Mouse (Mus musculus) forebrain, embryonic 13.5 days (tissue): Measurements from ENCODE around the gene Vipr2. TPM values are rescaled to one million over a fixed set of nuclear protein-coding genes. Genes with fewer than 3 reads are reported as not detected.

Experiments
- ATAC-seq: fragments of 200-750 bp; cut with Nextera tagmentation; 2 replicates; pipeline ENCODE4 v1.8.0; 2017
- H3K27ac ChIP-seq: fragments of 300-500 bp; sonication (generic); 2 replicates; pipeline ENCODE4 v1.5.1; 2015; ENCODE audit warnings: inconsistent platforms, mild to moderate bottlenecking, moderate library complexity
- H3K27me3 ChIP-seq: fragments of 300-500 bp; sonication (generic); 2 replicates; pipeline ENCODE4 v1.6.1; 2015; ENCODE audit warnings: mild to moderate bottlenecking, inconsistent platforms
- H3K36me3 ChIP-seq: fragments of 300-500 bp; sonication (generic); 2 replicates; pipeline ENCODE4 v1.6.1; 2015; ENCODE audit warnings: mild to moderate bottlenecking, inconsistent platforms; ENCODE audit not compliant: poor library complexity, severe bottlenecking
- H3K4me1 ChIP-seq: fragments of 300-500 bp; sonication (generic); 2 replicates; pipeline ENCODE4 v1.6.1; 2015; ENCODE audit warnings: inconsistent platforms
- H3K4me2 ChIP-seq: fragments of 300-500 bp; sonication (generic); 2 replicates; pipeline ENCODE4 v1.6.1; 2015; ENCODE audit warnings: inconsistent platforms, mild to moderate bottlenecking, moderate library complexity
- H3K4me3 ChIP-seq: fragments of 300-500 bp; sonication (generic); 2 replicates; pipeline ENCODE4 v1.5.1; 2015; ENCODE audit warnings: mild to moderate bottlenecking, inconsistent platforms
- H3K9ac ChIP-seq: fragments of 300-500 bp; sonication (generic); 2 replicates; pipeline ENCODE4 v1.6.1; 2015; ENCODE audit warnings: mild to moderate bottlenecking, inconsistent platforms
- H3K9me3 ChIP-seq: fragments of 300-500 bp; sonication (generic); replicated peaks from 2 replicates; pipeline ENCODE4 v1.6.1; 2016; ENCODE audit warnings: inconsistent platforms
- WGBS: fragments of 180-500 bp; shearing (Covaris S2); methylation state at CpG from one replicate; pipeline ENCODE4 v1.1.7; 2015; 5-methylcytosine and 5-hydroxymethylcytosine counted together
- polyA plus RNA-seq: library from polyadenylated mRNA; unstranded; fragments of >200 nt; fragmentation: Nextera tagmentation; extraction: Ambion mirVana; gene quantifications from 2 replicates; pipeline ENCODE4 v1.2.1, GENCODE M21; 2015

The Vipr2 gene
- polyA plus RNA-seq, 1 experiment from 2014 or later, result 1.1 TPM

GRCm38 (mm10) chr12:116140605-116141004 is 63.1 kb downstream of the Vipr2 start:
- Histone ChIP-seq H3K27me3 (no peaks in the 10 kb centered on the region), H3K4me2 (no peak overlapping the region), H3K36me3 (no peaks in the 10 kb centered on the region), H3K4me1 (no peaks in the 10 kb centered on the region), H3K9me3 (no peaks in the 10 kb centered on the region), H3K4me3 (no peak overlapping the region), H3K9ac (no peak overlapping the region), H3K27ac (no peak overlapping the region)
- no peak for ATAC-seq
- 84% methylated on average over 2 of the region's 2 CpGs for WGBS

GRCm38 (mm10) chr12:116141816-116142215 is 64.3 kb downstream of the Vipr2 start:
- ATAC-seq, result no peak
- H3K9me3 ChIP-seq, result no peaks in the 10 kb centered on the region
- WGBS, result 90% methylated on average over 2 of the region's 2 CpGs

GRCm38 (mm10) chr12:116142464-116142863 is 64.9 kb downstream of the Vipr2 start:
- Histone ChIP-seq H3K9me3 (no peaks in the 10 kb centered on the region), H3K27ac (no peak overlapping the region), H3K4me2 (no peak overlapping the region), H3K4me1 (peaks cover 6% of the 10 kb centered on the region; the same call in 1 of the 2 replicates), H3K4me3 (no peak overlapping the region), H3K27me3 (no peaks in the 10 kb centered on the region), H3K9ac (no peak overlapping the region), H3K36me3 (no peaks in the 10 kb centered on the region)
- ATAC-seq, result no peak
- WGBS, result 90% methylated on average over 3 of the region's 3 CpGs

More at GRCm38 (mm10) chr12:116141816-116142215, 64.3 kb downstream of the Vipr2 start:
- no peaks in the 10 kb centered on the region for H3K4me1 ChIP-seq
- H3K9ac ChIP-seq, result no peak overlapping the region
- no peak overlapping the region for H3K4me3 ChIP-seq
- H3K27ac ChIP-seq, result no peak overlapping the region
- no peak overlapping the region for H3K4me2 ChIP-seq
- H3K36me3 ChIP-seq, result no peaks in the 10 kb centered on the region
- H3K27me3 ChIP-seq, result no peaks in the 10 kb centered on the region

- H3K9ac ChIP-seq, result no peak overlapping the region
- WGBS, result 42% methylated on average over 5 of the region's 5 CpGs
- H3K27ac ChIP-seq, result no peak overlapping the region
- no peaks in the 10 kb centered on the region for H3K9me3 ChIP-seq
- no peaks in the 10 kb centered on the region for H3K27me3 ChIP-seq
- H3K36me3 ChIP-seq, result no peaks in the 10 kb centered on the region
- H3K4me1 ChIP-seq, result peaks cover 13% of the 10 kb centered on the region; the same call in 1 of the 2 replicates
- no peak for ATAC-seq
- H3K4me3 ChIP-seq, result no peak overlapping the region
- no peak overlapping the region for H3K4me2 ChIP-seq
Measured at GRCm38 (mm10) chr12:116145246-116145645, 67.7 kb downstream of the Vipr2 start.

GRCm38 (mm10) chr12:116145686-116146085 is 68.2 kb downstream of the Vipr2 start:
- Histone ChIP-seq H3K36me3 (no peaks in the 10 kb centered on the region), H3K9me3 (no peaks in the 10 kb centered on the region), H3K9ac (no peak overlapping the region), H3K27ac (no peak overlapping the region), H3K4me3 (no peak overlapping the region), H3K4me1 (peaks cover 13% of the 10 kb centered on the region; the same call in 1 of the 2 replicates), H3K27me3 (no peaks in the 10 kb centered on the region), H3K4me2 (no peak overlapping the region)
- ATAC-seq, result no peak
- WGBS, result 83% methylated on average over 1 of the region's 1 CpGs

GRCm38 (mm10) chr12:116146996-116147634 is 69.6 kb downstream of the Vipr2 start:
- 19% methylated on average over 8 of the region's 8 CpGs for WGBS
- no peak overlapping the region for H3K9ac ChIP-seq
- no peaks in the 10 kb centered on the region for H3K9me3 ChIP-seq
- H3K27ac ChIP-seq, result no peak overlapping the region
- H3K27me3 ChIP-seq, result no peaks in the 10 kb centered on the region
- no peaks in the 10 kb centered on the region for H3K36me3 ChIP-seq
- peak; percentile 75 for ATAC-seq
- H3K4me3 ChIP-seq, result no peak overlapping the region
- H3K4me2 ChIP-seq, result no peak overlapping the region
- peaks cover 13% of the 10 kb centered on the region; the same call in 1 of the 2 replicates for H3K4me1 ChIP-seq

GRCm38 (mm10) chr12:116152866-116153428 is 75.4 kb downstream of the Vipr2 start:
- Histone ChIP-seq H3K9me3 (no peaks in the 10 kb centered on the region), H3K4me3 (no peak overlapping the region), H3K9ac (no peak overlapping the region), H3K27me3 (no peaks in the 10 kb centered on the region), H3K36me3 (no peaks in the 10 kb centered on the region), H3K27ac (no peak overlapping the region), H3K4me1 (peaks cover 6% of the 10 kb centered on the region), H3K4me2 (no peak overlapping the region)
- no peak for ATAC-seq
- WGBS, result 76% methylated on average over 9 of the region's 9 CpGs

- WGBS, result 82% methylated on average over 7 of the region's 7 CpGs
- H3K36me3 ChIP-seq, result no peaks in the 10 kb centered on the region
- no peak overlapping the region for H3K4me3 ChIP-seq
- H3K27ac ChIP-seq, result no peak overlapping the region
- no peak overlapping the region for H3K4me2 ChIP-seq
- no peaks in the 10 kb centered on the region for H3K9me3 ChIP-seq
- peaks cover 4% of the 10 kb centered on the region for H3K4me1 ChIP-seq
- H3K27me3 ChIP-seq, result no peaks in the 10 kb centered on the region
- no peak overlapping the region for H3K9ac ChIP-seq
- ATAC-seq, result no peak
Measured at GRCm38 (mm10) chr12:116156792-116157532, 79.4 kb downstream of the Vipr2 start.

GRCm38 (mm10) chr12:116159223-116159622 is 81.7 kb downstream of the Vipr2 start:
- Histone ChIP-seq H3K4me3 (no peak overlapping the region), H3K27me3 (no peaks in the 10 kb centered on the region), H3K4me2 (no peak overlapping the region), H3K4me1 (no peaks in the 10 kb centered on the region), H3K36me3 (no peaks in the 10 kb centered on the region), H3K9ac (no peak overlapping the region), H3K9me3 (no peaks in the 10 kb centered on the region), H3K27ac (no peak overlapping the region)
- WGBS, result 80% methylated on average over 5 of the region's 5 CpGs
- no peak for ATAC-seq

GRCm38 (mm10) chr12:116159695-116160094 is 82.2 kb downstream of the Vipr2 start:
- Histone ChIP-seq H3K9me3 (no peaks in the 10 kb centered on the region), H3K4me2 (no peak overlapping the region), H3K27ac (no peak overlapping the region), H3K27me3 (no peaks in the 10 kb centered on the region), H3K4me3 (no peak overlapping the region), H3K4me1 (no peaks in the 10 kb centered on the region), H3K36me3 (no peaks in the 10 kb centered on the region), H3K9ac (no peak overlapping the region)
- ATAC-seq, result no peak
- 88% methylated on average over 2 of the region's 2 CpGs for WGBS

GRCm38 (mm10) chr12:116165368-116165767 is 87.8 kb downstream of the Vipr2 start:
- Histone ChIP-seq H3K4me1 (no peaks in the 10 kb centered on the region), H3K27ac (no peak overlapping the region), H3K27me3 (no peaks in the 10 kb centered on the region), H3K9me3 (no peaks in the 10 kb centered on the region), H3K4me3 (no peak overlapping the region), H3K36me3 (no peaks in the 10 kb centered on the region), H3K4me2 (no peak overlapping the region), H3K9ac (no peak overlapping the region)
- no peak for ATAC-seq

GRCm38 (mm10) chr12:116169666-116170065 is 92.1 kb downstream of the Vipr2 start:
- Histone ChIP-seq H3K4me3 (no peak overlapping the region), H3K36me3 (no peaks in the 10 kb centered on the region), H3K27ac (no peak overlapping the region), H3K27me3 (no peaks in the 10 kb centered on the region), H3K9ac (no peak overlapping the region), H3K9me3 (no peaks in the 10 kb centered on the region), H3K4me1 (no peaks in the 10 kb centered on the region), H3K4me2 (no peak overlapping the region)
- 81% methylated on average over 5 of the region's 5 CpGs for WGBS
- no peak for ATAC-seq
